Mouse (Mus musculus): ENCODE data around the gene Hcrt. TPM values are rescaled to one million over a fixed set of nuclear protein-coding genes. Genes with fewer than 3 reads are reported as not detected.
A peak's percentile ranks its signal among the peaks of the same experiment; 100 is the strongest.

Hcrt gene
- total RNA-seq, 2 experiments from 2014 or later: not detected

DNA sequence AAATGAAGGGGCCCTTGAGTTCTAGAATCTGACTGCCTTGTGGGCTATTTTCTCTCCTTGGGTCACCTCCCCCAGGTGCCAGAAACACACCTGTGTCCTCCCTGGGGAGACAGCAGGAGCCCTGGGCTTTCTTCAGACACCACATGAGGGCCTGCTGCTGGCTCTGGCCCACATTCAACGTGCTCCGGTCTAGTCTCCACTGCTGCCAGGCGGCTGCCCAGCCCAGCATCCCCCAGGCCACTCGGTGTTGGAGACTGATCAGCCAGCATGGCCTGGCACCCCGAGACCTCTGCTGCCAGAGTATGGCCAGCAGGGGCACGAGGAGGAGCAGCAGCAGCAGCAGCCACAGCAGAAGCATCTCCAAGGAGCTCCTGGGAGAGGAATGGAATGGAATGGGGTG lies 7.2 kb upstream of the Hcrt start:
- intact Hi-C loops (cut with DNase I): no loop called here

GRCm38 (mm10) chr11:100767871-100768270 lies 5.1 kb upstream of the Hcrt start:
- DNase-seq: no peak
- intact Hi-C loops (cut with DNase I): no loop called here

More for the DNA sequence above, 7.2 kb upstream of the Hcrt start:
- no peak for DNase-seq

DNA sequence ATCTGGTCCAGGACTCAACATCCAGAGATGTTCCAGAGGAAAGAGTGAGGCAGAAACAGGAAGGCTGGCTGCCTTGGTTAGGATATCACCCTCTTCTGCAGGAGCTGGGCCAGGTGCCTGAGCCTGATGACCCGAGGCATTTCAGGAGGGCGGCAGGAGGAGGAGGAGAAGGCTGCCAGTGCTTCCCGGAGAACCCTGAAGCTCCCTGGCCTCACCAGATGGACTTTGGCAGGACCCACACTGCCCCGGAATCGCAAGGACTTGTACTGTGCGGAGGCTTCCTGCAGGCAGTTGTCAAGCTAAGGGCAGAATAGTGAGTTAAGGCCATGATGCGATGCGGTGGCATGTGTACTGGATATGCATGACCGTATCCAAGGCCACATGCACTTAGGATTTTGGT lies 4.0 kb upstream of the Hcrt start:
- DNase-seq: no peak
- intact Hi-C loops (cut with DNase I): no loop called here

GRCm38 (mm10) chr11:100761547-100762045 lies 1.1 kb downstream of the Hcrt start:
- intact Hi-C loops (cut with DNase I): loop anchor here (1.0 to 5.0 kb wide), 2 partner anchors 47 to 189 kb away; partner anchors contain the start of gene Cnp
- peak; percentile 93 to 97 for DNase-seq

GRCm38 (mm10) chr11:100759611-100760233 lies 3.0 kb downstream of the Hcrt start, which contains the start of gene Kcnh4:
Kcnh4 (minus strand) TSS chr11:100759942.
- intact Hi-C loops (cut with DNase I): loop anchor here (5.0 kb wide), 1 partner anchor 187 kb away; the partner anchor contains the start of gene Cnp
- peak in 1 of 2 experiments; percentile 22 for DNase-seq

- intact Hi-C loops (cut with DNase I): no loop called here
- peak; percentile 57 to 72 for DNase-seq
Measured at GRCm38 (mm10) chr11:100758707-100759610, 3.8 kb downstream of the Hcrt start.

DNA sequence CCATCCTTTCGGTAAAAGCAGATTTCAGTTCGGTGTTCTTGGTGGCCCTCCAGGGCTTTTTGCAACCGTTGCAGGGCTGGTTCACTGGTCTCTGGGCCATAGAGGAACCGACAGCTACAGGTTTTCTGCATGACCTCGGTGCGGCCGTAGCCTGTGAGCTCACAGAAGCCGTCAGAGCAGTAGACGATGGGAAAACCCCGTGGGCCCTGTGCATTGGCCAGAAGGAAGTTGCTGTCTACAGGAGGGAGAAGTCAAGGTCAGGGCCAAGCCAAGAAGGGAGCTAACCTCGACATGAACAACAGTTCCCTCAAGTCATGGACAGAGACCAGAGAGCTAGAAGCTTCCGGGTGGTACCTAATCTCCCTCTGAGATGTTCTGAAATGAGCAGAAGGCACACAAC lies 5.2 kb downstream of the Hcrt start:
- no peak for DNase-seq
- intact Hi-C loops (cut with DNase I): no loop called here

DNA sequence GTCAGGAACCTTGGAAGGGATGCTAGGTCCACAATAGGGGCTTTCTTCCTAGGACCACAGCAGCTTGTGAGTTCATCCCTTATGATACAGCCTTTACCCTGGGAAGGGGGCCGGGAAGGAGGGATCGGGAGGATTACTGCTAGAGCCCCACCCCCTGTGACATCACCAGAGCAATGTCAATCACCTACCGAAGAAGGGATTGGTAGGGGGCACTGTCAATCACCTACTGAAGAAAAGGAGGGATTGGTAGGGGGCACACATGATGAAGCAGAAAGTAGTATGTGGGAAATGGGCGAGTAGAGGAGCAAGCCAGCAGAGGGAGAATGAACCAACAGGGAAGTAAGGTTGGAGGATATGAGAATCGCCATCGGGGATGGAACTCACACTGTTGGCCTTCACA lies 6.3 kb downstream of the Hcrt start:
- DNase-seq: no peak
- intact Hi-C loops (cut with DNase I): no loop called here

GRCm38 (mm10) chr11:100754693-100755057 lies 8.1 kb downstream of the Hcrt start:
- intact Hi-C loops (cut with DNase I): no loop called here
- no peak for DNase-seq

GRCm38 (mm10) chr11:100754021-100754692 lies 8.6 kb downstream of the Hcrt start:
- intact Hi-C loops (cut with DNase I): no loop called here
- DNase-seq: no peak

- no peak for DNase-seq
- intact Hi-C loops (cut with DNase I): no loop called here
Measured at GRCm38 (mm10) chr11:100752294-100752693, 10.4 kb downstream of the Hcrt start.

- no peak for DNase-seq
- intact Hi-C loops (cut with DNase I): no loop called here
Measured at GRCm38 (mm10) chr11:100750127-100750526, 12.6 kb downstream of the Hcrt start.

GRCm38 (mm10) chr11:100749469-100749868 lies 13.3 kb downstream of the Hcrt start:
- no peak for DNase-seq
- intact Hi-C loops (cut with DNase I): no loop called here

DNA sequence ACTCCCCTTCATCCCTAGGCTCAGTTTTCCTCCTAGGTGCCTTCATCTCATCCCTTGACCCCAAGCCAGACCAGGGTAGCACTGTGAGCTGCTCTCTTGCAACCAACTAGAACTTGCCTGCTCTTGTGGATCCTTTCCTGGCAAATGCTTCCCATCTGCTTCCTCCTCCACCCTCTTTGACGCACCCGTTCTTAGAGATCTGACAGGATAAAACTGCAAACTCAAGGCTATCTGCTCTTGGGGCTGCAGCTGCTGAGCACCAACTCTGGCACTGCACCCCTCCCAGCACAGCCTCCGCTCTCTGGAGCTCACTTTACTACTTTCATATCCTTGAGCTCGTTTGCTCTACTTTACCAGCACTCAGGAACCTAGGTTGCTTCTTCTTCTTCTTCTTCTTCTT lies 14.1 kb downstream of the Hcrt start:
- DNase-seq: no peak
- intact Hi-C loops (cut with DNase I): no loop called here

GRCm38 (mm10) chr11:100747114-100747513 lies 15.6 kb downstream of the Hcrt start:
- intact Hi-C loops (cut with DNase I): no loop called here
- DNase-seq: no peak

DNA sequence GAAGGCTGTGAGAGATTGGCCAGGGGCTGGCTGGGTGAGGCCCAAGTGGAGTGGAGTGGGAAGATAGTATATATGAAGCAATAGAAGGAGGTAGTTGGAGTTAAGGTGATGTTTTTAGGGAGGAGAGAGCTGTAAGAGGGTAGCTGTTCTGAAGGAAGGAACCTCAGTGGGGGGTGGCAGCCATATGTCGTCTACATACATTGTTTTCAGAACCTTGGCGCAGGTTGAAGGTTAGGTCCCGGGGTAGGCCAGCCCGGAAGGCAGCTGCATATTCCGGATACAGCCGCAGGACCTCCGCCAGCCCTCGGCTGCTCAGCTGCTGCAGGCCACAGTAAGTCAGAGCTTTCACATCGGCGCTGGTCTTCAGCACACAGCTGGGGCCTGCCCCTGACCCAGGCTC lies 16.2 kb downstream of the Hcrt start:
- intact Hi-C loops (cut with DNase I): no loop called here
- DNase-seq: no peak

GRCm38 (mm10) chr11:100745085-100745484 lies 17.6 kb downstream of the Hcrt start:
- intact Hi-C loops (cut with DNase I): no loop called here
- peak; percentile 47 to 70 for DNase-seq

DNA sequence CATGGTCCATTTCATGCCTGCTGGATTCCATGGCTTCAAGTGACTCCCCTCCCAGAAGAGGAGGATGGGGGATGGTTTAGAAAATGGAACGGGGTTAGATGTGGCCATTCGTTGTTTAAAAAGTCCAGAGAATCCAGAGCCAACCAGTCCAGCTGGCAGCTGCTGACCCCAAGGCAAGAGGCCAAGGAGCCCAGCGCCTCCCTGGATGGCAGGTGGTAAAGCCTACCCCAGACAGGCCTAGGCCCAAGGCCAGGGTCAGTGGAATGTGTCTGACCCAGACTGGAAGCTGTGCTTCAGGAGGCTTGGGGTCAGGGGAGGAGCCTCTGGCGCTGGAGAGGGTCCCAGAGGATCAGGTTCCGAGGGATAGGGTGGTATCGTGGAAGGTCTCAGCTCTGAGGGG lies 21.4 kb downstream of the Hcrt start:
- intact Hi-C loops (cut with DNase I): no loop called here
- DNase-seq: peak; percentile 68 to 77

DNA sequence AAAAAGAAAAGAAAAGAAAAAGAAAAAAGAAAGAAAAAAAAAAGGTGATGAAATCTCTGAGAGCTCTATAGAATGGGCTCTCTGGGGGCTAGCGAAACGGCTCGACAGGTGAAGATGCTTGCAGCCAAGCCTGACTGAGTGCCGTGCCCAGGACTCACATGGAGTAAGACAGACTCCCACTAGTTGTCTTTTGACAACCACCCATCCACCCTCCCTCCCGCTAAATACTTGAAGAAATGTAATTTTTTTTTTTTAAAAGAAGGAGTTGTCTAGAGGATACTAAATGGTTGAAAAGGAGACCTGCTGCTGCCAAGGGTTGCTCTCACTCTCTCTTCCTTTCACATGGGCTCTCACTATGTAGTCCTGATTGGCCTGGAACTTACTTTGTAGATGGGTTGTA lies 24.0 kb downstream of the Hcrt start:
- DNase-seq: no peak
- intact Hi-C loops (cut with DNase I): no loop called here

- DNase-seq: peak; percentile 99
- intact Hi-C loops (cut with DNase I): no loop called here
Measured at GRCm38 (mm10) chr11:100738066-100738604, 24.6 kb downstream of the Hcrt start, which contains the start of gene Rab5c. Rab5c (minus strand) TSS chr11:100738215.

All from heart, postnatal 10 days (tissue).